Mouse (Mus musculus) testis, adult 2 months (tissue): ENCODE measurements at regions not wholly inside any gene's neighbourhood (a gene's known extent, or its start where the extent isn't known, plus 50 kb on each side); places are given as distances from the start of the nearest gene placed in this dataset.

Experiments used
- CTCF ChIP-seq: fragments of 200-500 bp; IDR thresholded peaks from 2 replicates; pipeline ENCODE4 v1.5.1; 2012; ENCODE audit warnings: low read depth, mild to moderate bottlenecking, inconsistent platforms, low read length, moderate library complexity; ENCODE audit not compliant: control insufficient read depth, insufficient read depth, insufficient replicate concordance
- POLR2A ChIP-seq: fragments of 200-500 bp; IDR thresholded peaks from 2 replicates; pipeline ENCODE4 v1.6.1; 2012; ENCODE audit warnings: low read depth, mild to moderate bottlenecking, inconsistent platforms, low read length, moderate library complexity; ENCODE audit not compliant: control insufficient read depth

GRCm38 (mm10) chr4:56506067-56506466 lies 233.8 kb upstream of the Gm26657 start:
- TF ChIP-seq POLR2A = no peak
- no peak for TF ChIP-seq CTCF
